Mouse (Mus musculus) layer of hippocampus, adult 18-20 months (tissue): ENCODE results near the gene Rbm8a2. TPM values are rescaled to one million over a fixed set of nuclear protein-coding genes. Genes with fewer than 3 reads are reported as not detected.

ENCODE experiments used
- DNase-seq, 2 experiments: peaks; one replicate each; pipeline ENCODE4 v3.0.0; 2022; ENCODE audit warnings: low spot score in 2 of 2
- total RNA-seq, 2 experiments: library from RNA; stranded (reverse); gene quantifications; 2 replicates each; pipeline ENCODE4 v1.2.3; 2021

The Rbm8a2 gene
- total RNA-seq, 2 experiments from 2014 or later, result not detected

DNA sequence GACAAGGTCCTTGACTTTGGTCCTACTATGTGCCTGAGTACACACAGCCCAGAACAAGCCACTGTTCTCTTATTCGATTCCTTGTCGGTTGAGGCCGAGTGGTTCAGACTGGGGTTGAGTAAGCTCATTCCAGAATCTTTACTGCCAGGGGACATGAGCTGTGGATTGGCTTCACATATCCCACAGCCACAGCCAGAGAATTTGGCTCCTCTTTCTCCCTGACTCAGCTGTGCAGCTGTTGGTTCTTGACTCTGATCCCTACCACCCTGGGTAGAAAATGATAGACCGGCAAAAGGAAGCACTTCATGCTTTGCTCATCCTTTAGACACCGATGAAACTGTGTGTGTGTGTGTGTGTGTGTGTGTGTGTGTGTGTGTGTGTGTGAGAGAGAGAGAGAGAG lies 47.5 kb downstream of the Rbm8a2 start:
- no peak for DNase-seq

Other genes starting within 250 kb of the Rbm8a2 start
- gene Exo1, start 98.5 kb downstream of the Rbm8a2 start, total RNA-seq, result under 1 TPM; 0.46 to 0.59 TPM
- not detected for gene Gm38100, start 58.8 kb downstream of the Rbm8a2 start, total RNA-seq